Mouse (Mus musculus) naive thymus-derived CD4-positive, alpha-beta T cell, adult 2 months (primary cell): ENCODE data around the gene Zfp42.
"Not testable (repeated sequence)": the region's sequence is repeated elsewhere in the genome, so short reads cannot be mapped to it uniquely, and the experiment has no call there.

Experiments used
- DNase-seq: peaks from one replicate; pipeline ENCODE4 v3.0.0-alpha.2; 2011; ENCODE audit warnings: low read depth

Zfp42 gene

GRCm38 (mm10) chr8:43306896-43307295 is at the start of gene Zfp42:
Gene Zfp42 (minus strand): TSS chr8:43306980.
- DNase-seq = no peak

- DNase-seq = no peak
Observed at GRCm38 (mm10) chr8:43356069-43356770, 49.4 kb upstream of the Zfp42 start.

- DNase-seq = not testable (repeated sequence)
Observed at GRCm38 (mm10) chr8:43352241-43352640, 45.5 kb upstream of the Zfp42 start.

- no peak for DNase-seq
Observed at GRCm38 (mm10) chr8:43338555-43338954, 31.8 kb upstream of the Zfp42 start.

- DNase-seq = no peak
Observed at GRCm38 (mm10) chr8:43333465-43333864, 26.7 kb upstream of the Zfp42 start.

GRCm38 (mm10) chr8:43331657-43332056 is 24.9 kb upstream of the Zfp42 start:
- no peak for DNase-seq

- DNase-seq = no peak
Observed at GRCm38 (mm10) chr8:43329913-43330705, 23.3 kb upstream of the Zfp42 start.

GRCm38 (mm10) chr8:43328666-43329065 is 21.9 kb upstream of the Zfp42 start:
- no peak for DNase-seq

- DNase-seq = no peak
Observed at GRCm38 (mm10) chr8:43320771-43321170, 14.0 kb upstream of the Zfp42 start.

- DNase-seq = no peak
Observed at GRCm38 (mm10) chr8:43308213-43308612, 1.4 kb upstream of the Zfp42 start.

- no peak for DNase-seq
Observed at GRCm38 (mm10) chr8:43305676-43306075, 1.1 kb downstream of the Zfp42 start.

GRCm38 (mm10) chr8:43299796-43300195 is 7.0 kb downstream of the Zfp42 start:
- no peak for DNase-seq

GRCm38 (mm10) chr8:43295826-43296225 is 11.0 kb downstream of the Zfp42 start:
- DNase-seq = no peak

GRCm38 (mm10) chr8:43294191-43294590 is 12.6 kb downstream of the Zfp42 start:
- DNase-seq = no peak

GRCm38 (mm10) chr8:43290424-43291111 is 16.2 kb downstream of the Zfp42 start:
- no peak for DNase-seq

- DNase-seq = no peak
Observed at GRCm38 (mm10) chr8:43289781-43290180, 17.0 kb downstream of the Zfp42 start.

- no peak for DNase-seq
Observed at GRCm38 (mm10) chr8:43288840-43289239, 17.9 kb downstream of the Zfp42 start.

GRCm38 (mm10) chr8:43287456-43287855 is 19.3 kb downstream of the Zfp42 start:
- no peak for DNase-seq

- DNase-seq = no peak
Observed at GRCm38 (mm10) chr8:43283231-43283630, 23.5 kb downstream of the Zfp42 start.

GRCm38 (mm10) chr8:43278397-43278796 is 28.4 kb downstream of the Zfp42 start:
- DNase-seq = no peak

- DNase-seq = no peak
Observed at GRCm38 (mm10) chr8:43260961-43261360, 45.8 kb downstream of the Zfp42 start.

- DNase-seq = no peak
Observed at GRCm38 (mm10) chr8:43257886-43258285, 48.9 kb downstream of the Zfp42 start.

- DNase-seq = no peak
Observed at GRCm38 (mm10) chr8:43255695-43256094, 51.1 kb downstream of the Zfp42 start.
